Comparison of ENCODE assay signal across 7 mouse cellular contexts in the genomic region with DNA sequence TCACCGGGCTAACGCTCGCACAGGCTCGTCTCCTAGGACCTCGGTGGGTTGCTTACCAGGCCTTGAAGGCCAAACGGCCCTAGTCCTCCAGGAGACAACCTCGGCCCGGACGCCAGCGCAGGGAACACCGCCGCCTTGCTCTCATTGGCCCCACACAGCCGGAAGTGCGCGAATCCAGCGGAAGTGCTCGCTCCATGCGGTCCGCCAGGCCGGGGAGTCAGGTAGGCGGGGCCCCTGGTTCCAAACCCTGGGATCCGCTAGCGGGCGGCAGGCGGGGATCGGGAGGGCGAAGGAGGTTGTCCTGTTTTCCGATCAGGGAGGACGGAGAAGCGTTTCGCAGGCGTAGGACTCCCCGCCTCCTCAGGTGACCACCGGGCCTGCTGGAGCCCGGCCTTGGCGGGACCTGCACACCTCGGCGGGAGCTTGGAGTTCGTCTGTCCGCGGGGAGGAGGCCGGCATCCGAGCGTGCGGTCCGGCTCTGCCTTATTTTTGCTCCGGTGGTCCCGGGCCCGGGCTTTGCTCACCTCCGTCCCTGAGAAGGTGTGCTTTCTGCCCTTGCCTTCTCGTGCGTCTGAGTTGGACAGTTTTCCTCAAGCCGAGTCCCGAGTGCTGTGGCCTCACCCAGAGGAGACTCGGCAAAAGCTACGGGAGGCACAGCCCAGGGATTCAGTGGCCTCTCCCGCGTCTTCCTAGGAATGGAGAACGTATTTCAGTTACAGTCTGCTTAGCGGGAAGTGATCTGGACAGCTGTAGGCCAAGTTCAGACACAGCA. TPM values are rescaled to one million over a fixed set of nuclear protein-coding genes. Genes with fewer than 3 reads are reported as not detected.
A peak's percentile ranks its signal among the peaks of the same experiment; 100 is the strongest.
DNase-seq lines count a peak whose midpoint lies in the region; ATAC-seq and TF ChIP-seq lines count a peak whose summit lies in the region.

A gene (minus strand): TSS at position 150 of the 772 bp plus-strand sequence.
A gene (plus strand): TSS at position 177 of the 772 bp plus-strand sequence.

- peak within 1 kb of the TSS; percentile 82 for H3K27ac ChIP-seq in embryonic facial prominence, embryonic 12.5 days
- H3K27ac ChIP-seq in kidney, adult 2 months (ENCODE audit: insufficient read depth, low read depth, low read length), result peak within 1 kb of the TSS; percentile 93
- peak within 1 kb of the TSS; percentile 87 for H3K27ac ChIP-seq in limb, embryonic 12.5 days
- peak within 1 kb of the TSS; percentile 79 for H3K27ac ChIP-seq in midbrain, embryonic 15.5 days
- H3K27ac ChIP-seq in spleen, adult 2 months (ENCODE audit: insufficient read depth, low read length), result peak within 1 kb of the TSS; percentile 41

- no peaks in the 10 kb centered on the region for H3K27me3 ChIP-seq in embryonic facial prominence, embryonic 12.5 days
- H3K27me3 ChIP-seq in kidney, adult 2 months (replicated peaks; ENCODE audit: control insufficient read depth, insufficient read depth, low read length), result no peaks in the 10 kb centered on the region
- no peaks in the 10 kb centered on the region for H3K27me3 ChIP-seq in limb, embryonic 12.5 days
- no peaks in the 10 kb centered on the region for H3K27me3 ChIP-seq in midbrain, embryonic 15.5 days (replicated peaks)
- H3K27me3 ChIP-seq in spleen, adult 2 months (ENCODE audit: control insufficient read depth, insufficient read depth, low read length), result no peaks in the 10 kb centered on the region

- TF ChIP-seq CTCF in kidney, adult 2 months (conservative IDR thresholded peaks at IDR 0.05; ENCODE audit: insufficient read depth, insufficient read length, low read depth, low read length), result no peak
- no peak for TF ChIP-seq CTCF in spleen, adult 2 months (IDR thresholded peaks at IDR 0.05; ENCODE audit: extremely low read depth, insufficient read depth, insufficient read length, insufficient replicate concordance)

- H3K4me2 ChIP-seq in embryonic facial prominence, embryonic 12.5 days (replicated peaks), result peak within 1 kb of the TSS; percentile 82
- H3K4me2 ChIP-seq in limb, embryonic 12.5 days, result peak within 1 kb of the TSS; percentile 79
- peak within 1 kb of the TSS; percentile 93 for H3K4me2 ChIP-seq in midbrain, embryonic 15.5 days

- peak; percentile 95 for ATAC-seq in embryonic facial prominence, embryonic 12.5 days (ENCODE audit: insufficient number of reproducible peaks, insufficient read depth, low FRiP score, low TSS enrichment)
- peak; percentile 95 for ATAC-seq in limb, embryonic 12.5 days (ENCODE audit: insufficient number of reproducible peaks, insufficient read depth, low FRiP score, low TSS enrichment, low read depth)
- peak; percentile 98 for ATAC-seq in midbrain, embryonic 15.5 days (replicated peaks)

- peaks cover 15% of the 10 kb centered on the region for H3K4me1 ChIP-seq in embryonic facial prominence, embryonic 12.5 days
- H3K4me1 ChIP-seq in kidney, adult 2 months (ENCODE audit: control insufficient read depth, insufficient read depth, low read length), result no peaks in the 10 kb centered on the region
- peaks cover 22% of the 10 kb centered on the region for H3K4me1 ChIP-seq in limb, embryonic 12.5 days (replicated peaks)
- H3K4me1 ChIP-seq in midbrain, embryonic 15.5 days, result peaks cover 26% of the 10 kb centered on the region
- peaks cover 5% of the 10 kb centered on the region; the same call in 1 of the 2 replicates for H3K4me1 ChIP-seq in spleen, adult 2 months (ENCODE audit: control insufficient read depth, insufficient read depth, insufficient read length)

- peak within 1 kb of the TSS; percentile 77 for H3K9ac ChIP-seq in embryonic facial prominence, embryonic 12.5 days
- H3K9ac ChIP-seq in limb, embryonic 12.5 days (replicated peaks), result peak within 1 kb of the TSS; percentile 85
- H3K9ac ChIP-seq in midbrain, embryonic 15.5 days, result peak within 1 kb of the TSS; percentile 86

- peak; percentile 39 for TF ChIP-seq POLR2A in kidney, adult 2 months (IDR thresholded peaks at IDR 0.05; ENCODE audit: low read depth, low read length)
- TF ChIP-seq POLR2A in spleen, adult 2 months (IDR thresholded peaks at IDR 0.05; ENCODE audit: low read depth, low read length), result no peak

- DNase-seq in adrenal gland, postnatal 25 days, result peak; percentile 96
- peak; percentile 94 to 96 for DNase-seq in heart, adult 18-20 months
- peak; percentile 97 for DNase-seq in kidney, adult 2 months
- peak; percentile 76 to 84 for DNase-seq in spleen, adult 2 months (ENCODE audit: low read depth in 1 of 2, low spot score in 2 of 2)

- H3K9me3 ChIP-seq in embryonic facial prominence, embryonic 12.5 days, result no peaks in the 10 kb centered on the region
- no peaks in the 10 kb centered on the region for H3K9me3 ChIP-seq in limb, embryonic 12.5 days
- no peaks in the 10 kb centered on the region for H3K9me3 ChIP-seq in midbrain, embryonic 15.5 days

- under 1% methylated on average over 60 of the region's 60 CpGs for WGBS in embryonic facial prominence, embryonic 12.5 days
- under 1% methylated on average over 60 of the region's 60 CpGs for WGBS in kidney, adult 2 months
- under 1% methylated on average over 60 of the region's 60 CpGs for WGBS in limb, embryonic 12.5 days
- WGBS in midbrain, embryonic 15.5 days, result under 1% methylated on average over 60 of the region's 60 CpGs
- under 1% methylated on average over 60 of the region's 60 CpGs for WGBS in spleen, adult 2 months

- H3K36me3 ChIP-seq in embryonic facial prominence, embryonic 12.5 days, result peaks cover 32% of the 10 kb centered on the region
- no peaks in the 10 kb centered on the region for H3K36me3 ChIP-seq in kidney, adult 2 months (ENCODE audit: control insufficient read depth, insufficient read depth, low read length)
- H3K36me3 ChIP-seq in limb, embryonic 12.5 days, result peaks cover 36% of the 10 kb centered on the region
- peaks cover 26% of the 10 kb centered on the region for H3K36me3 ChIP-seq in midbrain, embryonic 15.5 days (replicated peaks)
- H3K36me3 ChIP-seq in spleen, adult 2 months (ENCODE audit: control insufficient read depth, insufficient read depth, low read length), result peaks cover 25% of the 10 kb centered on the region

- peak within 1 kb of the TSS; percentile 90 for H3K4me3 ChIP-seq in embryonic facial prominence, embryonic 12.5 days
- H3K4me3 ChIP-seq in kidney, adult 2 months (ENCODE audit: insufficient read depth, low read depth, low read length), result peak within 1 kb of the TSS; percentile 81
- H3K4me3 ChIP-seq in limb, embryonic 12.5 days (replicated peaks), result peak within 1 kb of the TSS; percentile 84
- H3K4me3 ChIP-seq in midbrain, embryonic 15.5 days, result peak within 1 kb of the TSS; percentile 95
- H3K4me3 ChIP-seq in spleen, adult 2 months (ENCODE audit: extremely low read depth, insufficient read depth, insufficient read length), result peak within 1 kb of the TSS; percentile 87

RNA-seq across cellular contexts. Expression of the first gene that starts in this region (rescaled TPM):
- 12.2 and 17.1 TPM in 2 replicates for total RNA-seq in adrenal gland, postnatal 25 days (2021)
- polyA plus RNA-seq in embryonic facial prominence, embryonic 12.5 days (2016; fragmentation: Nextera tagmentation; extraction: Ambion mirVana), result 12.1 and 13.3 TPM in 2 replicates
- 10 to 100 TPM; 35.4 to 36.0 TPM for total RNA-seq in heart, adult 18-20 months (2021)
- polyA plus RNA-seq in kidney, adult 2 months (2012; rRNA removed), result 17.9 and 21.9 TPM in 2 replicates
- 10.9 and 11.0 TPM in 2 replicates for polyA plus RNA-seq in limb, embryonic 12.5 days (2016; fragmentation: Nextera tagmentation; extraction: Ambion mirVana)
- 7.2 and 7.9 TPM in 2 replicates for polyA plus RNA-seq in midbrain, embryonic 15.5 days (2015; fragmentation: Nextera tagmentation; extraction: Ambion mirVana)
- 3.4 and 4.2 TPM in 2 replicates for polyA plus RNA-seq in spleen, adult 2 months (2012; rRNA removed)

RNA-seq across cellular contexts. Expression of the second gene that starts in this region (rescaled TPM):
- total RNA-seq in adrenal gland, postnatal 25 days (2021), result 25.8 and 26.5 TPM in 2 replicates
- 55.5 and 57.6 TPM in 2 replicates for polyA plus RNA-seq in embryonic facial prominence, embryonic 12.5 days (2016; fragmentation: Nextera tagmentation; extraction: Ambion mirVana)
- total RNA-seq in heart, adult 18-20 months (2021), result 10 to 100 TPM; 62.5 to 77.5 TPM
- 7.7 and 8.6 TPM in 2 replicates for polyA plus RNA-seq in kidney, adult 2 months (2012; rRNA removed)
- 58.1 and 62.3 TPM in 2 replicates for polyA plus RNA-seq in limb, embryonic 12.5 days (2016; fragmentation: Nextera tagmentation; extraction: Ambion mirVana)
- 36.6 and 39.9 TPM in 2 replicates for polyA plus RNA-seq in midbrain, embryonic 15.5 days (2015; fragmentation: Nextera tagmentation; extraction: Ambion mirVana)
- polyA plus RNA-seq in spleen, adult 2 months (2012; rRNA removed), result 8.0 and 8.5 TPM in 2 replicates

Comparison
In these comparisons a context has a peak if more than half of its experiments do, and no peak if none do; other contexts are left out.
1. Peak in every context shown above with its lines: DNase-seq, ATAC-seq, H3K4me3 ChIP-seq and H3K27ac ChIP-seq.
2. H3K27ac ChIP-seq: peak in every context shown above with its lines; median percentile 93 in kidney, adult 2 months; 87 in limb, embryonic 12.5 days; 82 in embryonic facial prominence, embryonic 12.5 days; 79 in midbrain, embryonic 15.5 days; 41 in spleen, adult 2 months.